Mouse (Mus musculus) retina, postnatal 7 days (tissue): ENCODE measurements at regions not wholly inside any gene's neighbourhood (a gene's known extent, or its start where the extent isn't known, plus 50 kb on each side); places are given as distances from the start of the nearest gene placed in this dataset.
"Not testable (repeated sequence)": the region's sequence is repeated elsewhere in the genome, so short reads cannot be mapped to it uniquely, and the experiment has no call there.

Experiments used
- DNase-seq: peaks from one replicate; pipeline ENCODE4 v3.0.0-alpha.2; 2012; ENCODE audit warnings: low read depth, low spot score

DNA sequence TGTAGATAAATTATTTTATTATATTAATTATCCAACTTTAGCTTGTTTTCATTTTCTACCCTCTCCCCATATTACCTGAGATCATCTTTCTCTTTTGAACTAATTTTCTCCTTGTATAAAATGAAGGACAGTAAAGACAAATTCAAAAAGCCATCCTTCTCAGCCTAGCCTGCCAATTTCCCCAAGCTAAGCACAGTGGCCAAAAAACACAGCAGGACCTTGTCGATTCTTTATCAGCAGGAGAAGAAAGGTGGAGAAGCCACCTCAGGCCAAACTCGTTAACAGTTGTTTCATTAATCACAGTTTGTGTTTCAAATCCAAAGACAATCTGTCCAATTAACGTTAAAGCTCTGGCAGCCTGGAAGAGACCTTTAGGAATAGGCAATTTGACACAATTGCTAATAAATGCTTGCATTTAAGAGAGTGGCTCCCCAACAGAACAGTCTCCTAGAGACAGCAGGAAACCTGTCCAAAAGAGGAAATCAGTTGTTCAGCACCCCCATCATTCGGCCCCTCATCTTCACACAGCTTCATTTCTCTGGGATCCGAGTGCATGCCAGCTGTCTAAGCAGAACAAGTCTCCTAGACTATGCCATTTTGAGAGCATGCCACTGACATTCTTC lies 135.7 kb upstream of the Tlr4 start:
- DNase-seq: no peak

DNA sequence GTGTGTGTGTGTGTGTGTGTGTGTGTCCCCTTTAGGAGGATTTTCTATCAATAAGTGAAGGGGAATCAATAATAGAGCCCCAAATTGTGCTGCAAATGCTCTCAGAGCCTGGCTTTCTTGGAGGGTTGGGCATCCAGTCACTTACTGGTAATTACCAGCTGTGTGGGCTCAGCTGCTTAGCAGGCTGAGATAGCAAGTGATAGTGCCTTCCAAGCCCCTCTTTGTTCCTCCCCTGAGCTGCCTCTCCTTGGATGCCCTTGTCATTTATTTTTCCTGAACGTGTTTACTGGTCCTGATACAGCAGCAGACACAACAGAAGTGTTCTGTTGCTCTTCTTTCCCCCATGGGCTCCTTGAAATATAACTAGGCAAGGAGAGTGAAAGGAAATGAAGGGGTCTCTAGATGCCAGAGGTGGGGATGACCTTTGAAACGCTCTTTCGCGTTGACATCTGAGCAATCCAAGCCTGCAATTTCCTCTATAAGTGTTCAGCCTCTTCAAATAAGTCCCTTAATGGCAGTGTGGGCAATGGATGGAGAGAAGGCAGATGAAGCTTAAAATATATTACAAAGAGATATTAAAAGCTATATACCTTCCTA lies 133.3 kb upstream of the Tlr4 start:
- no peak for DNase-seq

DNA sequence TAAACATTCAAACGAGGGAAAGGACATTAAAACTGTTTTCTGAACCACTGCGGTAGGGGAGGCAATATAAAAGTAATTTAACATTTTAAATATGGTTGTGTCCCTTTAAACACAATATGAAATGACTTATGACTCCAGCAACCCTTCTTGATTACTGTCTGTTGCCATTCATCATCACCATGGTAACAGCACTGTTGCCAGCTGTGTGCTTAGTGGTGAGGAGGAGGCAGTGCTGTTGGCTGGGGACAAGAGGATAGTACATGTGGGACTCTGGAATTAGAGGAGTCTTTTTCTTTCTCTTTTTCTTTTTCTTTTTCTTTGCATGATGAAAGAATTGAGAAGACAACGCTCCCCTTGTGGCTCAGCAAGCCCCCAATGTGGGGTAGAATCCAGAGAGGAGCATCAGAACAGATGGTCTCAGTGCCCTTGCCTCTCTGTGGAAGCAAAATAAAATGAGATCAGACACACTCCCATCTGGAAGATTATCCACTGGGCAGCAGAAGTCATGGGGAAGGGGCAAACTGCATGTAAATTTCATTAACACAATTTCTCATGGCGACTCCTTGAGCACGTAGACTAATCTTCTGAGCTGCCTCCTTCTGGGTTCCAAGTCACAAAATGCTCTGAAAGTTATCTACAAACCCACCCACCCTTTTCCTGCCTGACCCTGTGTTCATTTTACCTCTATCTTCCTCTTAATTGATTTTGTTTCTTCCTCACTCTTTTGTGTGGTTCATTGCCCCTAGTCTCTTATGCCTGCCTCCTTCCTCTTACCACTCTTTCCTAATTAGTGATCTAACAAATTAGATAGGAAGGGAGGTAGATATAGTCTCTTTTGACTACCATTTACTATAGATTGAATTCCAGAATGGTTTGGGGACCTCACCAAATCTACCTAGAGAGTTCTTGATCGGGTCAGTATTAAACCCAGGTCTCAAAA lies 111.3 kb upstream of the Tlr4 start:
- no peak for DNase-seq

DNA sequence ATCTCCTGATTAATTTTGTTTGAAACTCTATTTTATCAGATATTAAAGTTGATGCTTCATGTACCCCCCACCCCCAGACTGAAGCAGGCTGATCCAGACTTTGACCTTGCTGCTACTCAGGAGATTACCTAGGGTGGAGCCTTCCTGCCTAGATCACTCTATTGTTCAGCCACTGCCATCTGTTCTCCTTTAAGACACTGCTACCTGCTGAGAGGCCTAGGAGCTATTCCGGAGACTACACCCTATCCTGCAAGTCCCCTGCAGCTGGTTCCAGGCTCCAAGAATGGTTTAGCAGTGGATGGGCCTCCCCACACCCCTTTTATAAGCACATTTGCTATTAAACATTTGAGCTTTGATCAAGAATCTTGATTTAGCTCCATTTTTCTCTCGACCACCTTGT lies 90.0 kb upstream of the Tlr4 start:
- DNase-seq: no peak

DNA sequence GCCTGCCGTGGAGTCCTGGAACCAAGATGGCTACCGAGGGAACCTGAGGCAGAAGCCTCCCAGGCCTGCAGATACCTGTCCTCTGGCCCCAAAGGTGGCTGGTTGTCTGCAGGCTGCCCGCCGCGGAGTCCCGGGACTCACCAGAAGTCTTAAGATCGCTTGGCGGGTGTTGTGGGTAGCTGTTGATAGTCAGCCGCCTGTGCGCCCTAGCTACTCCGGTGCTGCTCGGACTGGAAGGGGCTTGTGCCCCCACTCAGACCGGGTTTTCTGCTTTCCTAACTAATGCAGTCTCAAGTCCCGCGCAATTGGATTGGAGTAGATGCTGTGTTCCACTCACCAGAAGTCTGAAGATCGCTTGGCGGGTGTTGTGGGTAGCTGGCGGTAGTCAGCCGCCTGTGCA lies 84.0 kb upstream of the Tlr4 start:
- DNase-seq: not testable (repeated sequence)

DNA sequence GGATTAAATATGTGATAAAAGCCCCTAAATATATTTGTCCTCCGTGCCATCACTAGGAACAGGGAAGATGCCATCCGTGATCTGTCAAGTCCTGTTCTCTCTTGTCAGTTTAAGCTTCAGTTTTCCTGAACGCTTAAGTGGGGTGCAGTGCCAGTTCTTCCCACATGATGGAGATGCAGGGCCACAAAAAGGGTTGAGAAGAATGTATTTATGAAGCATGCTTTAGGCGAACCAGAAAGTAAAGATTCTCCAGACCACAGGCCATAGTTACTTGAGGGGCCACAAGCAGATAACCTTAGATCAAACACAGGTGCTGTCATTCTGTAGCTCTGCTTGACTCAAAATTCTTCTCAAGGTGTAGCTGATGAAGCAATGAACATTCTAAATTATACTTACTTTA lies 58.6 kb upstream of the Tlr4 start:
- DNase-seq: peak; percentile 27
